Mouse (Mus musculus): ENCODE results near the gene Rab3d.
"Not testable (repeated sequence)": the region's sequence is repeated elsewhere in the genome, so short reads cannot be mapped to it uniquely, and the experiment has no call there.

Rab3d gene

GRCm38 (mm10) chr9:21916851-21917492 lies 1.0 kb downstream of the Rab3d start:
- in situ Hi-C loops (cut with MboI; ENCODE audit: unreplicated experiment in 2 of 2), result no loop called here

GRCm38 (mm10) chr9:21909474-21910223 lies 8.3 kb downstream of the Rab3d start:
- in situ Hi-C loops (cut with MboI; ENCODE audit: unreplicated experiment in 2 of 2), result no loop called here

- in situ Hi-C loops (cut with MboI; ENCODE audit: unreplicated experiment in 2 of 2), result no loop called here
These were observed 9.8 kb downstream of the Rab3d start for GRCm38 (mm10) chr9:21908216-21908615.

- in situ Hi-C loops (cut with MboI; ENCODE audit: unreplicated experiment in 2 of 2), result no loop called here
These were observed 14.0 kb downstream of the Rab3d start for GRCm38 (mm10) chr9:21904031-21904430.

GRCm38 (mm10) chr9:21901223-21901820 lies 16.7 kb downstream of the Rab3d start:
- in situ Hi-C loops (cut with MboI; ENCODE audit: unreplicated experiment in 2 of 2), result no loop called here

GRCm38 (mm10) chr9:21889229-21889628 lies 28.8 kb downstream of the Rab3d start:
- in situ Hi-C loops (cut with MboI; ENCODE audit: unreplicated experiment in 2 of 2), result no loop called here

GRCm38 (mm10) chr9:21876601-21877000 lies 41.4 kb downstream of the Rab3d start:
- in situ Hi-C loops (cut with MboI; ENCODE audit: unreplicated experiment in 2 of 2), result no loop called here

GRCm38 (mm10) chr9:21872204-21872603 lies 45.8 kb downstream of the Rab3d start:
- in situ Hi-C loops (cut with MboI; ENCODE audit: unreplicated experiment in 2 of 2), result no loop called here

GRCm38 (mm10) chr9:21870879-21871524 lies 47.0 kb downstream of the Rab3d start:
- in situ Hi-C loops (cut with MboI; ENCODE audit: unreplicated experiment in 2 of 2), result no loop called here

GRCm38 (mm10) chr9:21869290-21869689 lies 48.7 kb downstream of the Rab3d start:
- in situ Hi-C loops (cut with MboI; ENCODE audit: unreplicated experiment in 2 of 2), result not testable (repeated sequence)

- in situ Hi-C loops (cut with MboI; ENCODE audit: unreplicated experiment in 2 of 2), result no loop called here
These were observed 50.3 kb downstream of the Rab3d start for GRCm38 (mm10) chr9:21867726-21868125.

- in situ Hi-C loops (cut with MboI; ENCODE audit: unreplicated experiment in 2 of 2), result no loop called here
These were observed 51.4 kb downstream of the Rab3d start for GRCm38 (mm10) chr9:21866641-21867040.

- in situ Hi-C loops (cut with MboI; ENCODE audit: unreplicated experiment in 2 of 2), result no loop called here
These were observed 52.2 kb downstream of the Rab3d start for GRCm38 (mm10) chr9:21865673-21866398.

- in situ Hi-C loops (cut with MboI; ENCODE audit: unreplicated experiment in 2 of 2), result no loop called here
These were observed 55.8 kb downstream of the Rab3d start for GRCm38 (mm10) chr9:21862181-21862580.

- in situ Hi-C loops (cut with MboI; ENCODE audit: unreplicated experiment in 2 of 2), result not testable (repeated sequence)
These were observed 57.6 kb downstream of the Rab3d start for GRCm38 (mm10) chr9:21860349-21860748.

- in situ Hi-C loops (cut with MboI; ENCODE audit: unreplicated experiment in 2 of 2), result no loop called here
These were observed 58.4 kb downstream of the Rab3d start for GRCm38 (mm10) chr9:21859606-21860005.

- in situ Hi-C loops (cut with MboI; ENCODE audit: unreplicated experiment in 2 of 2), result no loop called here
These were observed 59.9 kb downstream of the Rab3d start for GRCm38 (mm10) chr9:21858084-21858483.

- in situ Hi-C loops (cut with MboI; ENCODE audit: unreplicated experiment in 2 of 2), result no loop called here
These were observed 60.5 kb downstream of the Rab3d start for GRCm38 (mm10) chr9:21857501-21857900.
